Mouse (Mus musculus) kidney, adult 8-10 months (tissue): ENCODE measurements at regions not wholly inside any gene's neighbourhood (a gene's known extent, or its start where the extent isn't known, plus 50 kb on each side); places are given as distances from the start of the nearest gene placed in this dataset.
A peak's percentile ranks its signal among the peaks of the same experiment; 100 is the strongest.

Source experiments
- DNase-seq, 2 experiments: peaks; one replicate each; pipeline ENCODE4 v3.0.0; 2022

DNA sequence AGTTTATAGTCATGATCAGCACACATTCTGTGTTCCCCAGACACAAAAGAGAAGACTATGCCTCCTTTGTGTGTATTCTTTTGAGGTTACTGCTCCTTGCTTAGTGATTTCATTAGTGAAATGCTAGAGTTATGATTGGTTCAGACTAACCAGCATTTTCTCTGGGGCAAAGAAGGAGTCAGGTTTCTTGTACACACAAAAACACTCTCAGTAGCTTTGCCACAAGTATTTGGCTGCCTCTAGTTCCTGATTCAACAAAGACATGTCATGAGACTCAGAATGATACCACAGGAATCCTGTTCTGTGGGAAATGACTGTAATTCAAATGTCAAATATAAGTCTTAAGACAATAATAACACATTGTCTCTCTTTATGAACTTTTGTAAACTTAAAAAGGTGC lies 86.9 kb downstream of the Alx1 start:
- DNase-seq: no peak

- no peak for DNase-seq
Observed at GRCm38 (mm10) chr10:102940823-102941519, 89.0 kb downstream of the Alx1 start.

DNA sequence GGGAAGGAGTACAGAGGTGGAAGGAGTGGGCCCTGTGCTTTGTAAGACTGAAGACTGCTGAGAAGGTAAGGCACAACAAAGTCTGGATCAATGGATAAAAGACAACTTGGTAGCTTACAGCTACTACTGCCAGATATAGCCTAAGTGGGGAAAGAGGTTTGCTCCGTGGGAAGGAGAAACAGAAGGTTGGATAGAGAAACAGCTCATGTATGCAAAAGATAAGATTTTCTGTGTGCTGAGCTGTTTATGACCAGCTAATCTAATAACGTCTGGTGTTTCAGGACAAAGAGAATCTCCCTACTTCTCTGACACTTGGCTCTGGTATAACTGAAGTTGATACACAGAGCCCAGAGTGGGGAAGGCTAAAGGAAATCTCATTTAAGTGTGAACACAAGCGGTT lies 98.6 kb downstream of the Alx1 start:
- DNase-seq: no peak

DNA sequence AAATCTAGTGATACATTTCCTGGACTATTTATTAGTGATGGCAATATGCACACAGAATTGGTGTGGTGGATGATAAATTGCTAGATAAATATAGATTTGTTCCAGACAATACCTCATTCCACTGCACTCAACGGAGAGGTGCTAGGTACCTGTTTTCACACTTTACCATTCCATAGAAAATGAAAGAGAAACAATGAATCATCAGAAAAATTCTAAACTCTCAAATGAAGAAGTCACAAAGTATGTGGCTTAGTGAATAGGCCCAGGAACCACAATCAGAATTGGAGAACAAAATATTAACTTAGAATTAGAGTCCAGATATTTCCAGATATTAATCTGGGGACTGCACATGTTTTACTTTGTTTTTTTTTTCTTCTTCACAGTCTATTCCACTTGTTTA lies 101.4 kb downstream of the Alx1 start:
- no peak for DNase-seq

DNA sequence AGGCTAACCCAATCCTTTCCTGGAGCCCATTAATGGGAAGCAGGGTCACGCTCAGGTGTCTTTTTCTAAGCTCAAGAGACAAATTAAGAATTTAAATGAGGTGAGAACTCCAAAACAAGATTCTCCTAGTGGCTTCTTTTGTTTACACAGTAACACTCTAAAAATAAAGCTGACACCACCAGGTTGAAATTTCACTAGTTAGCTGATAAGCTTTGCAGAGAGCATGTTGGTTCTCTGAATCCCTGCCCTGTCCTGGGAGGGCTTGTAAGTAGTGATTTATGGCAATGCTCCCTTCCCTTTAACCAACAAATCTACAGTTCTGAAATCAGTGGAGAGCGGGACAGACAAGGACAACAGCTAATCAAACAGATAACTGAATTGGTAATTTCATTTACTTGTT lies 132.6 kb downstream of the Alx1 start:
- no peak for DNase-seq

DNA sequence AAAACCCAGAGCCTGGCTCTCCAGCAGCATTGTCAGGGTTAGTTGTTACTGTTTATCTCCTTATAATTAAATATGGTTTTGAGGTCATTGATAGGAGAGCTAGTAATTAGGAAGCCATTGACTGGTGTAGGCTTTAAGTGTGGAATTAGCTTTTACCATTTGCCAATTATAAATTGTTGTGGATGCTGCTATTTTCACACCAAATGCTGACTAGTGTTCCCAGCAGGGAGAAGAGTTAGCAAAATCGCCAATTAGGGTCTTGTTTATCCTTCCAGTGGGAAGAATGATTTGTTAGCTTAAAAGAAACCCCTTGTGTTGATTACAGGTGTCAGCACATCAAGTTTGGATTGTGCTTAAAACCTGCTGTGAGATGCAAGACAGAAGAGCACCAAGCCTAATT lies 134.1 kb downstream of the Alx1 start:
- no peak for DNase-seq

GRCm38 (mm10) chr10:102892373-102892772 lies 137.6 kb downstream of the Alx1 start:
- no peak for DNase-seq

DNA sequence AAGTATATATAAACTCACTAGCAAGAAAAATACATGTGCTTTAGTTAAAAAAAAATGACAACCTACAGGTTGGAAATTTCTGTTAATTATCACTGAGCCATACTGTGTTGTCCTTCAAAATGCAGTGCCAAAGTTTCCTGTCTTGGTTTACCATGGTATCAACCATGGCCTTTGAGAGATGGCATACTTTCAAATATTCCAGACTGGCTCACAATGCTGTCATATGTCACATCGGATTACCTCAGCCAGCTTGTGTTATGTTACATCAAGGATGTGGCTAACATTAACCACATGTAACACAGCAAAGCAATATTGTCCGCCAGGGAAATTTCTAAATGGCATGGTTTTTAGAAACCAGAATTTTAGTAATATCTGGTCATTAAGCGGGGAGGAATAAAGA lies 140.3 kb downstream of the Alx1 start:
- DNase-seq: no peak

DNA sequence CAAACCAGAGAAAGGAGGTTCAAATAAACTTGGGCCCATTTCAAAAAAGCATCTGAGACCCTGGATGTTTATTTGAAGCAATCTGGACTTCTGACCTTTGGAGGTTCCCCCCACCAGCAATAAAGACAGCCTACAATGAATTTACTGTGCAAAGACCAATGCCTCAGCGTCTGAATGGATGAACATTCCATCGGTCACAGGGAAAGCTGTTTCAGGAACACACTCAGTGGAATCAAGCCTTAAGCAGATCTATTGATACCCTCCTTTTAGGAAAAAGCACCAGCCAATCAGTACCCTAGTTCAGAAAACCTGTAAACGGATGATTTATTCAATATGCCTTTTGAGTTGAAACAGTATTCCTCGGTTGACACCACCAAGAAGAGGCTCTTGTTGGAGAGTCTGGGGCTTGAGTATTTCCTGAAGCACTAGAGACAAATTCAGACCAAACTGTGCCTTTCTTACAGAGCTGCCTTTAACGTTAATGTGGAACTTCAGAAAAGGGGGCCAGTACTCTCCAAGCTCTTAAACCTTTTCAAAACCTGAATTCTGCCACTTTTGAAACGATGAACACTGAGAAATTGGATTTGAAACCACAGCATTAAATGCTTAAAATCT lies 148.1 kb downstream of the Alx1 start:
- no peak for DNase-seq

DNA sequence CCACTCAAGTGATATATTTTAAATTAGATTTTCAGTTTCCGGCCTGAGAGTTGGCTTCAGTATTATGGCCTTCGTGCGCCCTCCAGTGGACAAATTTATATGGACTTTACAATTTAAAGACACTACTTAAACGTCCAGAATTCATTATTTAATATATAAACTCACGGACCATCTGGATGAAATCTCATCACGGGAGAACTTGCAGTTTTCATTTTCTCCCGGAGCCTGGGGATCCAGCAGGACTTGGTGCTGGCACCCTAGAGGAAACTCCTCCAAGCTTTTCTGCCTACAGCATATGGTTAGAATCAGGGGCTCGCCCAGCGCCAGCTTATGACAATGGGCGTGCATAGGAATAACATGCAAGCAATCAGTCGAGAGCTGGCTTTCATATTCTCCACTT lies 152.0 kb downstream of the Alx1 start:
- DNase-seq: peak; percentile 0 to 1

GRCm38 (mm10) chr10:102876946-102877345 lies 153.1 kb downstream of the Alx1 start:
- DNase-seq: no peak

- DNase-seq: no peak
Observed at GRCm38 (mm10) chr10:102866920-102867319, 163.1 kb downstream of the Alx1 start.

DNA sequence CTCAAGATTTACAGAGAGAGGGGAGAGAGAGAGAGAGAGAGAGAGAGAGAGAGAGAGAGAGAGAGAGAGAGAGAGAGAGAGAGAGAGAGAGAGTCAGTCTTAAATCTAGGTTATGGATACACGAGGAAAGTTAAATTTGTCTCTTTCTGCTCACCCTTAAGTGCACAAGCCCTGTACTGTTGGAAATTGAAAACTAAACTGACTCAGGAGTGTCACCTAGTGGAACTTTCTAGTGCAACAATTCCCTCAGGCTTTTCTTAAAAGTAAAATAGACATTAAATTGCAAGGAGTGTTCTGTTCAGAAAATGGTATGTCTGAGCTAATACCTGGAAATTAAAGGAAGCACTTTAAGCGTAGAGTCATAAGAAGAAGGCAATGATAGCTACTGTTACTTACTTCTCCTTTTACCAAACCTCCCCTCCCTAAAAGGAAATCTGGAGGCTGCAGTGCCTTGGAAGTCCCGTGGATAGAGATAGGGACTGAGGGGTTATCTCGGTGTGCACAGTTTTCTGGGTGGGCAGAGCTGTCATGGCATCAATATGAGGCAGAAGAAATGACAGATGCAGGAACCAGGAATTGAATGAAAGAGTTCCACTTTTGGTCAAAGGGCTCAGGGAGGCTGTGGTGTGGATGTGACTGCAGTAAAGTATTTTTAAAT lies 193.3 kb downstream of the Alx1 start:
- no peak for DNase-seq

DNA sequence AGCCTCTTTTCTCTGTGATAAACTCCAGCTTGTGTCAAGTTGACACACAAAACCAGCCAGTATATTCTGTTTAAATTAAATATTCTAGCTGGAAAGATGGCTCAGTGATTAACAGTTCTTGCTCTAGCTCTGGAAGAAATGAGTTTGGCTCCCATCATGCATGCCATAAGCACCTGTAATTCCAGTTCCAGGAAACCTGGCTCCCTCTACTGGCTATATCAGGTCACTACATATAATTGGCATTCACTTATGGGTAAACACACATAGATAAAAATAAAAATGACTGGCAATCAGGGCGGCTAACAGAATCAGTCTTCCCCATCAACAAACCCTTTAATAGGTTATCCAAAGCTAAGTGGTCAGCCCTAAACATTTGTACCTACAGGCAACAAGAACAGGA lies 194.2 kb downstream of the Alx1 start:
- DNase-seq: no peak

DNA sequence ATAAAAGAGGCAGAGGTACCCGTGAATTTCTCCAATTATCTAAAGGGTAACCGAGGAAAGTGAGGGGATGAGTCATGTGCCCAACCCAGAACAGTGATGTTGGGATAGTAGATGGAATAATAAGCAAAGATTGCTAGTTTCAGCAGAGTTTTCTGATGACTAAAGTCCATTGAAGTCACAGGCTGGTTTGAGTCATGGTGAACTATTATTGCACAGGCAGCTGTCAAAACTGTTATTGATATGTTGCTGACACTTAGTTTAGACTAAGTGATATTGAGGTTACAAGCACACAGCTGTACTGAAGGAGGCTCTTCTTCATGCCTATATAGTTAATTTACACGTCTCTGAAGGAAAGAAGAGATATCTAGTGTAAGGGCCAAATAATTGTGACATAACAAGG lies 200.4 kb downstream of the Alx1 start:
- no peak for DNase-seq

DNA sequence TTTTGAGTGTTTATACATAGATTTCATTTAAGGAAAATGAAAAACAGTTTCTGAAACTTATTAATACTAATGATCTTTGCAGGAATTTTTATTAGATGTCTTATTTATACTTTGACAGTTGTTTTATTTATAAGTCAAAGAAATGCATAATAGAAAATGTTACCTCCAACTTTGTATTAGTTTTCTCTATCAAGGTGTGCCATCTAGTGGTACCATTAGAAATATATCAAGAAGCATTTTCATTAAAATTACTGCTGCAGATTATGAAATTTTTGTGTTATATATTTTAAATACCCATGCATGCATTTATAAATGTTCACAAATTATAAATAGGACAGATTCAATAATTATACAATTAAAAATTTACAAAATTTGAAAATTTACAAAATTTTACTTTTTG lies 206.6 kb downstream of the Alx1 start:
- DNase-seq: no peak

DNA sequence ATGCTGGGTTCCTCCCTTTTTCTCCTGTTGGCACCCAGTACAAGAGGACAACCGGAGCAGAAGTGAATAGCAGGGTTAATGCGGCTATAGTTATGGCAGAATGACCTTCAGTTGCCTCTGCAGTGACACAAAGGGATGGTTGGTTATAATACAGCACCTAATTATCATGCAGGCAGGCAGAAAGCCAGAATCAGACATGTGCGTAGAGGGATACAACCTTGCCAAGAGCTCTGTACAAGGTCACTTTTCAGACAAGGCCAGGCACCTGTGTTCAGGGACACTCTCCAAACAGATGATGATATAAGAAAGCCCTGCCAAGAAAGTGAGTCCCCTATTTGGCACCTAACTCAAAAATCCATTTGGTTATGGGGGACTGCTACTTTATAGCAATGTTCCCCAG lies 228.6 kb downstream of the Alx1 start:
- no peak for DNase-seq

DNA sequence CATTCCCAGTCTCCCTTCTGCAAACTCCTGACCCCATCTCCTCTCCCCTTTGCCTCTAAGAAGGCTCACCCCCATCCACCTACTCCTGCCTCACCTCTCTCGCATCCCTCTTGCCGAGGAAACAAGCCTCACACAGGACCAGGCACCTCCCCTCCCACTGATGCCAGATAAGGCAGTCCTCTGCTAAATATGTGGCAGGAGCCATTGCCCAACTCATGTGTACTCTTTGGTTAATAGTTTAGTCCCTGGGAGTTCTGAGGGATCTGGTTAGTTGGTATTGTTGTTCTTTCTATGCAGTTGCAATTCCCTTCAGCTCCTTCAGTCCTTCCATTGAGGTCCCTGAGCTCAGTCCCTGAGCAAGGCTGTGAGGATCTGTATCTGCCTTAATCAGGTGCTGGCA lies 250.8 kb downstream of the Alx1 start:
- no peak for DNase-seq

- DNase-seq: no peak
Observed at GRCm38 (mm10) chr10:102763696-102764095, 251.7 kb downstream of the Rassf9 start.

- DNase-seq: no peak
Observed at GRCm38 (mm10) chr10:102762378-102762777, 250.4 kb downstream of the Rassf9 start.

DNA sequence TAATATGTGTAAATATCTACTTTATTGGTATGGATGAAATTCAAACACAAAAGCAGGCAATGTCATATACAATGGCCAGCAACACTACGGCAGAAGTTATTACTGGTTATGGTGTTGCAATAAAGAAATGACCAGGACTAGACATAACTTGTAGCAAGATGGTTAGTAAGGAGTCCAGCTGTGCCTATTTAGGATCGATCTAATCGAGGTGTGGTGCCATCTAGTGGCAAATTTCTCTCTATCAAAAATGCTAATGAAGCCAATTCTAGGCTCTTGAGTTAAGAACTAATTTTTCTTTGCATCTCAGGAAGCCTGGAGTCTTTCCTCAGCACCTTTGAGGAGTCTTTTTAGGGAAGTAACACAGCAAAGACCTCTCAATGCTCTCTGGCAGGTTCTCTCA lies 223.2 kb downstream of the Rassf9 start:
- peak; percentile 33 to 51 for DNase-seq

DNA sequence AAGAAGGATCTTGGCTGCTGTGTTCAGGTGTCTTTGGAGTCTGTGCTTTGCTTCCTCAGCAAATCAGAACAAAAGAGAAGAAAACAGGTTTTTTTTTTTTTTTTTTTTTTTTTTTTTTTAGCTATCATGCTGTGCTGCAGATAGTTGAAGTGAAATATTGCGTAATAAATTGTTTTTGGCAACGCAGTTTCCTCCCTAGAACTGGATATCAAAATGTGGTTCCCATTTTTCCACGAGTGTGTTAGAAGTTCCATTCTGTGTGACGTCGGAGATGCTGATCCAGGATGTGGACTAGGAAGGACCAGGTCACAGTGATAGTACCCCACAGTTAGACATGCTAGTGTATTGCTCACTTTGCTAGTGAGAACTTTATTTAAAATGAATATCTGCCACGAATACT lies 220.4 kb downstream of the Rassf9 start:
- DNase-seq: peak in 1 of 2 experiments; percentile 22

- DNase-seq: peak; percentile 13 to 56
Observed at GRCm38 (mm10) chr10:102712263-102712662, 200.2 kb downstream of the Rassf9 start.

GRCm38 (mm10) chr10:102705848-102706247 lies 193.8 kb downstream of the Rassf9 start:
- no peak for DNase-seq

- no peak for DNase-seq
Observed at GRCm38 (mm10) chr10:102694810-102695209, 182.8 kb downstream of the Rassf9 start.
